ENCODE assay signal across 16 mouse cellular contexts in genomic region chr4:32008095-32008494, GRCm38 (mm10).
"Had no signal": no experiment of that assay in that cellular context is flagged by ENCODE, and none has a peak within 500 bp of the region (broad histone marks: within the 10 kb centered on the region; RNA-seq: fewer than 3 reads in every experiment).

No protein-coding gene starts in this region.

- H3K27me3 ChIP-seq: neural tube, embryonic 13.5 days; neural tube, embryonic 15.5 days; stomach, embryonic 15.5 days had no signal

- H3K27ac ChIP-seq: neural tube, embryonic 13.5 days; neural tube, embryonic 15.5 days; stomach, embryonic 15.5 days; stomach, postnatal 0 days had no signal

- H3K4me3 ChIP-seq: neural tube, embryonic 13.5 days; neural tube, embryonic 15.5 days; stomach, embryonic 15.5 days had no signal

- H3K9me3 ChIP-seq: neural tube, embryonic 13.5 days; neural tube, embryonic 15.5 days; stomach, embryonic 15.5 days had no signal

- H3K4me1 ChIP-seq: neural tube, embryonic 13.5 days; neural tube, embryonic 15.5 days; stomach, embryonic 15.5 days had no signal

- H3K9ac ChIP-seq: neural tube, embryonic 13.5 days; neural tube, embryonic 15.5 days; stomach, embryonic 15.5 days had no signal

- DNase-seq: retina, postnatal 1 day; right cerebral cortex, adult 18-20 months; right cerebral cortex, postnatal 14 days; right cerebral cortex, postnatal 25 days; right cerebral cortex, postnatal 4 days; spleen, adult 18-20 months; thymus, adult 18-20 months; thymus, adult 2 months; thymus, postnatal 14 days; thymus, postnatal 25 days; thymus, postnatal 36 days; thymus, postnatal 4 days had no signal

- H3K4me2 ChIP-seq: neural tube, embryonic 13.5 days; neural tube, embryonic 15.5 days; stomach, embryonic 15.5 days had no signal
